Mouse (Mus musculus) common myeloid progenitor, adult 5-6 weeks (primary cell): Measurements from ENCODE around the gene Bex1. TPM values are rescaled to one million over a fixed set of nuclear protein-coding genes. Genes with fewer than 3 reads are reported as not detected.

Experiments
- ATAC-seq: replicated peaks from 2 replicates; pipeline ENCODE4 v1.8.0; 2016; ENCODE audit warnings: low read depth, mild to moderate bottlenecking, moderate TSS enrichment, inconsistent platforms; ENCODE audit not compliant: poor library complexity, severe bottlenecking
- total RNA-seq: library from RNA; stranded (forward); fragments of 200-1000, 187-1606 nt; gene quantifications from 2 replicates; pipeline ENCODE4 v1.2.3, GENCODE M21; 2017

Gene Bex1
- 10.5 and 12.3 TPM in 2 replicates for total RNA-seq

DNA sequence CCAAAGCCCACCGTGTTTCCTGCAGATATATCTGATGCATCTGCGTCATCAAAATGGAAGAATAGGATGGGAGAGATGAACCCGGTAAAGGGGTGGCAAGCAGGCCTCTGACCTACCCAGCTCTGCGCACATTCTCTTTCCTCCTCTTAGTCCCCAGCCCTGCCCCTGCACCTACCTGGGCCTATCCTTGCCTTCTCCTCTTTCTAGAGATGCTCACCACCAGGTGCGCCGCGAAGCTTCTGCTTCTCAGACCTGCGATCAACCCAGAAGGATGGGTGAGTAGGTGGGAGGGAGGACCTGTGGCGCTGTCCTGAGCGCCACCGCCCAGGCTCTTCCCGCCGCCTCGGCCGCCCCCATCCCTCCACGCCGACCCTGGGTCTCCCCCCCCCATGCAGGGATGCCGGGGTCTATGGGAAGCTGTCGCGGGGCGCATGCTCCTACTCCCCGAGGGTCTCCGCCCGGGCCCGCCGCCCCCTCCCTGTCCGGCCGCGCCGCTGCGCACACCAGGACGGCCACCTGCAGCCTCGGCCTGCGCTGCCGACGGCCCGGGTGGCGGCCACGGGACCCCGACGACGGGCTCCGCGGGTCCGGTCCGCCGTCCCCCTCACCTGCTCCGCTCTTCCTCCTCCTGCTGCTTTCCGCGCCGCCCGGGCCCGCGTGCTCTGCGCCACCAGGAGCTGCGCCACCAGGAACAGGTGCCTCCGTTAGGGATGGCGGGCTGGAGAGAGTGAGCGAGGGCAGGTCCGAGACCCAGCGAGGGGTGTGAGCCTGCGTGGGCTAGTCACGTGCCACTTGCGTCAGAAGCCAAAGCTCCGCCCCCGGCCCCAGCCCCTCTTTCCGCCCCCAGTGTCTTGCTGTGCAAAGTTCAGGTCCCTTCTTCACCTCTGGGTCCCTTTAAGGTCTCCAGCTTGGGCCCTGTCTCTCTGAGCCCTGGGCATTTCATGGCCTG lies at the start of gene Bex1, which contains the start of gene Tceal7:
Gene Bex1 (minus strand): TSS at position 785 of the 949 bp plus-strand sequence.
Gene Tceal7 (plus strand): TSS at position 51 of the 949 bp plus-strand sequence.
- peak; percentile 72 for ATAC-seq

DNA sequence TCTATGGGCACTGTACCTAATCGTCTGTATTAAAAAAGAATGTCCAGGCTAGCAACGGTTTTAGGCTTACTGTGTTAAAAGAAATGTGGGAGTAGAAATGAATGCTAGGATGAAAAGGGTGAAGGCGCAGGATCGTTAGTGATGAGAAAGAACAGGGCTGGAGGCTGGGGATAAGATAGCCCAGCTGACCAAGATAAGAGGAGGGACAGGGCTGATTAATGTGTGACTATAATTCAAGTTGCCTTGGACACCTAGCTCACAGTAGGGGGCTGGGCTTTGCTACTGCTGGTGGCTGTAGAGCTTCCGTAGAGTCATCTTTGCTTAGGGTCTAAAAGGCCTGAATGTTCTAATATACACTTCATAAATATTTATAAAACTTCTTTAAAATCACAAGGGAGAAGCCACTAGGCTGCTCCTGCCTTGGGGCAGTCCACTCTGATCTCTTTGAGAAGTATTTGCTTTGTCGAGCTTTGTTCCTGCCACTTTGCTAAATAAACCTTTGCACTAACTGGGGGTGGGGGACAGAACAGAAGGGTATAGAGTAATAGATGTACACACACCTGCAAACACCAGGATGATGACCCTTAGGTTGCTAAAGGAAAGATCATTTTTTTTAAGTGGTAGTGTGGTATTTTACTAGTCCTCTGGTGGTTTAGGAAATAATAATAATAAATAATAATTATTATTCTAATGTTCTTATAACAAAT lies 36.9 kb upstream of the Bex1 start:
- ATAC-seq = peak; percentile 58; the same call in 1 of the 2 replicates

DNA sequence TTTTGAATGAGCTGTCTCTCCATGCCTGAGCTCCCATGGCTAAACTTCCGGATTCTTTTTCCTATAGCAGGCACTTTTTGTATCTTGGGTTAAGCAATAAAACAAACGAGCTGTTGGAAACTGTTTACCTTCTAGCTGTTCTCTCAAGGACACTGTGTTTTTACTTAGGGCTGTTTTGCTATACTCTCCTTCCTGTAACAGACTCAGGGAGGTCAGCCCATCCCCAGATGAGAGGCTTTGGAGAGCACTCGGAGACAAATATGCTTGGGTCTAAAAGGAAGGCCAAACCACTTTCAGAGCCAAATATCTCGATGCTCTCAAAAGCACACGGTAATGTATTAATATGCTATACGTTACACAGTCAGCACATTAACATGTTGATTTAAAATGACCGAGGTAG lies 34.4 kb upstream of the Bex1 start:
- ATAC-seq = no peak

DNA sequence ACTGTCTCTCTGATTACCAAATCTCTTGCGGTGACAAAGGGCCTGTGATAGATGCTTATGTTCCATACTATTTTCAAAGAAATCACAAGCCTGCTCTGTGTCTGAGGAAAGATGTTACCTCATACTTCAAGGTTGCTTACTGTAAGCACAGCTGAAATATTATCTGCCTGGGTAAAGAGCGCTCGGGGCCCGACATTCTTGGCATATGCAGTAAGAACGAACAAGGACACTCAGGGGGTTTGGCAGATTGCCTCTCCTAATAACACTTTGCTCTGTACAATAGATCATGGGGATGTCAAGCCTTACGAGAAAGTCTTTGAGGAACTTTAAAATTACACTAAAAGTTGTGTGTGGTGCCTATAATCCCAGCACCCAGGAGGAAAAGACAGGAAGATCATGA lies 33.5 kb upstream of the Bex1 start:
- no peak for ATAC-seq

DNA sequence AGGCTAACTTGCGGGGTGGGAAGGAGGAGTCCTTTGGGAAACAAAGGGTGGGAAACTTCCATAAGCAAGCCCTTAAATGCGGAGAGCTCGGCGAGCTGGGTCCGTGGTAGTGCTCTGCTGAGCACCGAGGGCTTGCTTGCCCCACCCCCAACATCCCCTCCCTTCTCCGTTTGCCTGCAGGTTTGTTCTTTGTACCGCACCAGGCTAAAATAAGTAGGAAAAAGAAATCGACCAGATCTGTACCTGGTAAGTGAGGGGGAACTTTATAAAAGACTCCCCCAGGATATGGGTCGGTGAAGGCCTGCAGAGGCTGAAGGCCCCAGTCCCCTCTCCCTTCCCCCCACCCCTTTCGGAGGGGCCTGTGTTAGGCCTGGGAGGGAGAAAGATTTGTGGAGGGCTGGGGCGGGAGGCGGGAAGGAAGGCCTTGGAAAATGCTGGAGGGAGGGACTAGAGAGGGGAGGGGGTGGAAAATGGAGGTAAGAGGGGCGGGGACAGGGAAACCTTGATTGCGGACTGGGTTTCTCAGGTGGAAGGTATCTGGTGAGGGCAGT lies 30.3 kb upstream of the Bex1 start:
- ATAC-seq = no peak

DNA sequence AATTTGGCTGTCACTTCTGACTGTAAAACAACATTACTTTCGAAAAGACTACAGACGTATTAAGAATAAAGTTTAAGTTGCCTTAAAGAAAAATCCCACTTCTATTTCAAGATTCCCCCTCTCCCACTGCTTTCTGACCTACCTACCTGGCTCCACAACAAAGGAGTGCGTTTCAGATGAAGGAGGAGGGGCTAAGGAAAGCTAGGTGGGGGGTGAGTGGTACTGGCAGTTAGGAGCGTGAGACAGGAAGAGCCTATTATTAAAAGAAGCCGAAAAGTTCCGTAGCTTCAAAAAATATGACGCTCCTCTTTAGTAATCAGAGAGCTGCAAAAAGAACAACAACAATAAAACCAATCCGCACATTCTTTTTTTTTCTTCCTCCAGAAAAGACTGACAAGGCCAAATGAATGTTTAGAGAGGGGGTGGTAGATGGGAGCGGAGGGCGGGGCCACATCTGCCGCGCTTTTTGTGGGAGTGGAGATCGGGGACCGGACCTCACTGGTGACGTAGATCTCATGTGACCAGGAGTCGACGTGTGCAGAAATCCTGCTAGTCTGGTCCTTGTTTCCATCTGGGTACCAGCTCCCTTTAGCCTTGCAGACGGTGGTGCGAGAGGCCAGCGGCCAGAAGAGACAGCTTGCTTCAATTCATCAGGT lies 29.4 kb upstream of the Bex1 start, which contains the start of gene Tceal9:
Gene Tceal9 (plus strand): TSS at position 506 of the 656 bp plus-strand sequence.
- ATAC-seq = peak; percentile 100

DNA sequence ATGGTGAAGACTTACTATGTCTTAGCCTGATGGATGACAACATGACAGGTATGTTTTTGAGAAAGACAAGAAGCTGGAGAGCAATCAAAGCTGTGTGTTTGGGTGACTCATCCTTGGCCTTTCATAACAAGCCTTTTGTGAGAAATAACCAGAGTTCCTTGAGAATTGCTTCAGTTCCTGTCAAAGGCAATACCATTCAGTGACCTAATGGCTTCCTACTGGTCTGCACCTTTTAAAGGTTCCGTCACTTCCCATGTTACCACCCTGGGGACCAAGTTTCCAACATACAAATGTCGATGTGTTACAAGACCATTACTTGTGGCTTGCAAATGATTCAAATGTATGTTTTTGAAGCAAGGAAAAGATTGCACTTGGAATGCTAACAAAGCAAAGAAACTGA lies 27.9 kb upstream of the Bex1 start:
- no peak for ATAC-seq

DNA sequence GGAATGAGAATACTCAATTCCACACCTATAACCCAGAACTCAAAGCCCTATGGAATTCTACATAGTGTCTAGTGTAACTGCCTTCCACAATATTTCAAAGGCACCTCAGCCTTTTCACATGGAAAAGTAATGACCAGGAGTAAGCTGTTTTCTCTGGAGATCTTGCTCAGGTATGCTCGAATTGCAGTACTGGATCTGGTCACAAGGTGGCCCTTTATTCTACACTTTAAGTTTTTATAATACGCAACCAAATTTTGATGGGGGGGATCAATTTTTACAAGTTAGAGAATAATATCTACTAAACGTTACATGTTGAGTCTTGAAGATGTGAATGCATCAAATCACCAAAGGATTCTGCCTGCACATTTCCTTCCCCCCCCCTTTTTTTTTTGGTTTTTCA lies 22.8 kb upstream of the Bex1 start:
- ATAC-seq = peak; percentile 60; the same call in 1 of the 2 replicates

DNA sequence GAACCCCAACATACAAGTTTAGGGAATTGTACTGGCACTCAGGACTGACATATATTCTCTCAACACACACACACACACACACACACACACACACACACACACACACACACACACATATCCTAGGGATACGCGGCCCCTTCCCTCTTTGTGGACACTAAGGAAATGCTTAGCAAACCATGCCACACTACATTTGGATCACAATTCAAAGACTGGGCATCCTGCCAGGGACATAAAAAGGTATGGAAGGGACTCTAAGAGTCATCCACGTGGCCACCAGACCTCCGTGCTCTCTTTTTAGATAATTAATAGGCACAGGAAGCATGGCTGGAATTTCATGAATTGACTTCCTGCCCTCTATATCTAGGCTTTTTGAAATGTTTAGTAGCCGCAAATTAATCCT lies 12.5 kb upstream of the Bex1 start:
- ATAC-seq = no peak

DNA sequence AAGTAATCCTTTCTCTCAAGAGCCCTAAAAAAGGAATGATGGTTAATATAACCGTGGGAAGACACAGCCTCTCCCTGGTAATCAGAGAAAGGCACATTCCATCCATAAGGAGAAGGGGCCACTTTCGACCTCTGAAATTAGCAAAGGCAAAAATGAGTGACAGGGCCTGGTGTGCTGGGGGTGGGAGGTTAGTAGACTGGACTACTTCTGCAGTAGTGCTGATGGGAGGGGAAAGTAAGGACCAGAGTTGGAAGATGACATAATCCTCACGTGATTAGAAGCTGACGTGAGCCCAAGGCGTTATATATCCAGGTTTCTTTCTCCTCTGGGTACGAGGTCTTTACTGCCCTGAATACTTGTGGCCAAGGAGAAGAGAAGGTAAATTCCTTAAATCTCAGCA lies 8.4 kb upstream of the Bex1 start:
- ATAC-seq = no peak

DNA sequence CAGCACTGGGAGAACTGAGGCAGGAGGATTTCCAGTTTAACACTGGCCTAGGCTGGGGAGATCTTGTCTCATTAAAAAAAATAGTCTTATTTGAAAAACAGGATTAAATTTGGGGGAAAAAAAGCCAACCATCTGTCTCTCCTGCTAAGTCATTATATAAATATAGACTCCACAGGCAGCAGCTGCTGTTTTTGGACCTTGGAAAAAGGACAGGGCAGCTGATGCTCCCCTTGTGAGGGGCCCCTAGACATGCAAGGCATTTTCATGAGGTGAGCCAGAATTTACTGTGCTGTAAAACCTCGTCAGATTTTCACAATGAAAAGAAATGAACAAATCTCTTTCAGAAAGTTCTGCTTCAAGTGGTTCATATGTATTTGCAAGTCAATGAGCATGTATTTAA lies 990 bp upstream of the Bex1 start:
- no peak for ATAC-seq

DNA sequence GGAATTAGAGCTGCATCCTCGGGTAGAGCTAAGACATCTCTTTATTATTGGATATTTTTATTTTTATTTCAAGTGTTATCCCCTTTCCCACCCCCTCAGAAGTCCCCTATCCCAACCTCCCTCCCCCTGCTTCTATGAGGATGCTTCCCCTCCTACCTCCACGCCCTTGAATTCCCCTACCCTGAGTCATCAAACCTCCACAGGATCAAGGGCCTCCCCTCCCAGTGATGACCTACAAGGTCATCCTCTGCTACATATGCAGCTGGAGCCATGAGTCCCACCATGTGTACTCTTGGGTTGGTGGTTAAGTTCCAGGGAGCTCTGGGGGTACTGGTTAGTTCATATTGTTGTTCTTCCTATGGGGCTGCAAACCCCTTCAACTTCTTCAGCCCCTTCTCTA lies 1.9 kb downstream of the Bex1 start:
- ATAC-seq = no peak

DNA sequence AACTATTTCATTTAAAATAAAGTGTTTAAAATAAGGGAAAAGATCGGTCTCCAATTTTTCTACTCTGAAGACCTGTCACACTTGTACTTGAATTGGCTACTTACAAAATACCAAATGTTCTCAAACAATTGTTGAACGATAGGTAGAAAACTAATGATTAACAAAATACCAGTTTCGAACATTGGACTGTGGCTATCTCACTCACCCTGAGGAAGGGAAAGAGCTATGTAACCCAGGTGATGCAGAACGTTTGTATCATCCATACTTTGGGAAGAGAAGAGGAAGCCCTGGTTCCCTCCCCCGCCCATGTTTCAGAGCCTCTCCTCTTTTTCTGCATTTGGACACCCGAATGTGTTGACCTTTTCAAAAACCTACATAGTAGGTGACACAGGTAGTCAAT lies 10.9 kb downstream of the Bex1 start:
- no peak for ATAC-seq

DNA sequence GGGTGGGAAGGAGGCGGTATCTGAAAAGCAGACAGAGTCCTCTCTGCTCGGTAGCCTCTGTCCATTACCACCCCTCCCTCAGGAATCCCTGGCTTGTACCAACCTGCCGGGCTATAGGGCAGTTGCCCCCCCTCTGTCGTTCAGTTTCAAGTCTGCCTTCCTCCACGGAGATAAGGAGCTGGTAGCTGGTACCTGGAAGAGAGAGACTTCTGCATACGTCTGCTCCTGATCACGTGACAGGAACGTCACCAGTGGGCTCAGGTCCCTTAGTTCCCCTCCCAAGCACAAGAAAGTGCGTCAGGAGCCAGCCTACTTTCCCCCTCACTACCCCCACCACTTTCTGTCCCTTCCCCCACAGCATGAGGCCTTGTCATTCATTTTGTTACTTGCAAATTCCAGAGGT lies 11.6 kb downstream of the Bex1 start, which contains the start of gene Tceal5:
Gene Tceal5 (minus strand): TSS at position 213 of the 403 bp plus-strand sequence.
- ATAC-seq = peak; percentile 68

DNA sequence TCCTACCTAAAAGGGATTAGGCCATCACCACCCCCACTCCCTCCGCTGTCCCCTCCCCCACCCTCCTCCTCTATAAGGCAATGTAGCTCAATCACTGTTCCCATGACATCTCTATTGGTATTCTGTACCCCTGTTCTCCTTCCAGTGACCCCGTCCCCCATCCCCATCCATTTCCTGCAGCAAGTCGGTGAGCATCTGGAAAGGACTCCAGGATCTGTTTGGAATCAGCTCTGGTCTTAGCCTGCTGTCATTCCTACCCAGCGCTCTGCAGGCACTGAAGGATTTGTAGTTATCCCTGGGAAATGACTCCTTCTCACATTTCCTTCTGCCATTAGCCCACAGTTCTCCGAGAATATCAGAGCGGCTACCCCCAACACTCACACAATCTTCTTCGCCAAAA lies 12.1 kb downstream of the Bex1 start:
- ATAC-seq = no peak

DNA sequence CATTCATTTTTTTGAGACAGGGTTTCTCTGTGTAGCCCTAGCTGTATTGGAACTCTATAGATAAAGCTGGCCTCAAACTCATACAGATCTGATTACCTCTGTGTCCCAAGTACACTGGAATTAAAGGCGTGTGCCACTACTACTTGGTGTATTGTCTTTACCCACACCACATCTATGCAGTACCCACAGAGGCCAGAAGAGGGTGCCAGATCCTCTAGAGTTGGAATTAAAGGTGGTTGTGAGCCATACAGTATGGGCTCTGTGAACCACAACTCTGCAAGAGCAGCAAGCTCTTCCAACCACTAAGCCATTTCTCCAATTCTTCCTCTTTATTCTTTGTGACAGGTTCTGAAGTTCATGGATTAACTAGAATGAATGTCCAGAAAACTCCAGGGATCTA lies 18.4 kb downstream of the Bex1 start:
- ATAC-seq = peak; percentile 71

DNA sequence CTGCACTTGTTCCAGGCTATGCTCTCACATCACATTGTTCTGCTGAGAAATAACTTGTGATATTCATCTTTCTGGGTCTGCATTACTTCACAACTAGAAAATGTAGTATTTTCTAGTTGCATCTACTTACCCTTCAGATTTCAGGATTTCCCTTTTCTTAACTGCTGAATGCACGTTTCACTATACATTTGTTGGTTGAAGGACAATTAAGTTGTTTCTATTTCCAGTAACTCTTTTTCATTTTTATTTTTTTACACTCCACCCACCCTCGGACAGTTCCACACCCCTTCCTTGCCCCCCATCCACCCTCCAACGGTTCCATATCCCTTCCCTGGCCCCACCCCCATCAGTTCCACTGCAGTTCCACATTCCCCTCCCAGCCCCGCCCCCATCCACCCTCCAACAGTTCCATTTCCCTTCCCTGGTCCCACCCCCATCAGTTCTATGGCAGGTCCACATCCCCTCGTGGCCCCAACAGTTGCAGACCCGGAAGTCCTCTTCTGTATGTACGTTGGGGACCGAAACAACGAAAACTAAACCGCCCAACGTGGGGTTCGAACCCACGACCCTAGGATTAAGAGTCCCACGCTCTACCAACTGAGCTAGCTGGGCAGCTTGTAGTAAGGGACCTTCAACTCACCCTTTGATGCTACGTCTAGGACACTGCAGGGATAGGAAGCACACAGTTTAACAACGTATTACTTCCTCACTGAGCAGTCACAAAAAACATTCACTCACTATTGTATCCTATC lies 19.9 kb downstream of the Bex1 start:
- ATAC-seq = no peak

DNA sequence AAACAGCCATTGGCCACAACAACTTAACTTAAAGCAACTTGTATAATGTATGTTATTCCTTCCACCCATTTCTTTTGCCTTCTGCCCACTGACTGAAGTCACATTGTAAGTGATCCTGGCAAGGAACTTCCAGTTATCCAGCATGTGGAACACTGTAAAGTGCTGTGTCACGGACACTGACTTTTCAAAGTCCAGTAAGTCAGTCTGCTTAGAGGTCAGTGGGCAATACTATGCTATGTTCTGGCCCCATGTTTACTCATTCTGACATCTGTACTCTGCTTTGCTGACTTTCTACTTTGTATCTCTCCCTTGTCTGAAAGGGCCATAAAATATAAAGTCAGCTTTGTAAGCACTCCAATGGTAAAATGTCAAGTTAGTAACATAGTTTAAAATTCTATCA lies 32.2 kb downstream of the Bex1 start:
- no peak for ATAC-seq

DNA sequence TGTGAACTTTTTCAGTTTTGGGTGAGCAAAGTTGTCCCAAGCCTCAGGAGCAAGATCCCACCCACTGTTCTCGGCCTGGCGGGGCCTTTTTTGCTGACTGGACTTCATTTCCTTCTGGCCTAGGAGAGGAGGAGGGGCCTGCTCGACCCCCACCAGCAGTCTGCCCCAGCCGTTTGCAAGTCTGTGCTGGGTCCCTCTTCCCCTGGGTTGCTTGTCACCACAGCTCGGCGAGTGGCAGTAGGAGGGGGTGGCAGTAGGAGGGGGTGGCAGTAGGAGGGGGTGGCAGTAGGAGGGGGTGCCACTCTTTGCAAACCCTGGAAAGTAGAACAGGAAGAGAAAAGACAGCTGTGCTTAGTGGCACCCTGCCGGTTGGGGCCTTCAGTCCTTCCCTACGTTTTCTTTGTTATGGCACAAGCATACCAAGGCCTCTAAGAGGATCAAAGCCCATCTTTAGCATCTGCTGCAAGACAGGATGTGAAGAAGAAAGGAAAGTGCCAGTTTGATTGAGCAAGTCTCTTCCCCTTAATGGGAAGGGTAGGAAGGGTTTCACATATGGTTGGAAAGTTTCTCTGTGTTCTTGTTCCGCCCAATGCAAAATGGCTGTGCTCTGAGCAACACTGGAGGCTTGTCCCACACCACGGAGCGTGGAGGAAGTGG lies 34.3 kb downstream of the Bex1 start:
- peak; percentile 88 for ATAC-seq
